Mouse (Mus musculus) midbrain, postnatal 0 days (tissue): Measurements from ENCODE around the gene Wbp1. TPM values are rescaled to one million over a fixed set of nuclear protein-coding genes. Genes with fewer than 3 reads are reported as not detected.

Experiments
- ATAC-seq: fragments of 200-750 bp; cut with Nextera tagmentation; 2 replicates; pipeline ENCODE4 v1.8.0; 2017; ENCODE audit warnings: moderate number of reproducible peaks, mild to moderate bottlenecking, moderate TSS enrichment, moderate library complexity; ENCODE audit not compliant: low FRiP score
- DNase-seq: peaks from one replicate; pipeline ENCODE4 v3.0.0-alpha.2; 2015; ENCODE audit warnings: low spot score
- H3K27ac ChIP-seq: fragments of 300-500 bp; sonication (generic); 2 replicates; pipeline ENCODE4 v1.5.1; 2014; ENCODE audit warnings: low read depth, mild to moderate bottlenecking, low read length, mixed read lengths
- H3K27me3 ChIP-seq: fragments of 300-500 bp; sonication (generic); 2 replicates; pipeline ENCODE4 v1.6.1; 2014; ENCODE audit warnings: low read length, control low read depth, mixed read lengths; ENCODE audit not compliant: insufficient read depth
- H3K36me3 ChIP-seq: fragments of 300-500 bp; sonication (generic); 2 replicates; pipeline ENCODE4 v1.6.1; 2014; ENCODE audit warnings: low read length, control low read depth, mixed read lengths; ENCODE audit not compliant: insufficient read depth
- H3K4me1 ChIP-seq: fragments of 300-500 bp; sonication (generic); 2 replicates; pipeline ENCODE4 v1.6.1; 2014; ENCODE audit warnings: mild to moderate bottlenecking, control low read depth, antibody characterized with exemption, low read length, mixed read lengths; ENCODE audit not compliant: insufficient read depth
- H3K4me2 ChIP-seq: fragments of 300-500 bp; sonication (generic); 2 replicates; pipeline ENCODE4 v1.6.1; 2014; ENCODE audit warnings: low read depth, mild to moderate bottlenecking, low read length, mixed read lengths; ENCODE audit not compliant: poor library complexity, severe bottlenecking
- H3K4me3 ChIP-seq: fragments of 300-500 bp; sonication (generic); 2 replicates; pipeline ENCODE4 v1.5.1; 2014; ENCODE audit warnings: low read depth, mild to moderate bottlenecking, low read length, moderate library complexity
- H3K9ac ChIP-seq: fragments of 300-500 bp; sonication (generic); replicated peaks from 2 replicates; pipeline ENCODE4 v1.6.1; 2014; ENCODE audit warnings: mild to moderate bottlenecking, low read length, moderate library complexity, mixed read lengths; ENCODE audit not compliant: poor library complexity, severe bottlenecking
- H3K9me3 ChIP-seq: fragments of 300-500 bp; sonication (generic); 2 replicates; pipeline ENCODE4 v1.6.1; 2016; ENCODE audit warnings: low read length, control low read depth
- CTCF ChIP-seq: IDR thresholded peaks from 2 replicates; pipeline ENCODE4 v1.5.1; 2016; ENCODE audit warnings: antibody characterized with exemption, mild to moderate bottlenecking
- WGBS: fragments of 180-500 bp; shearing (Covaris S2); extraction: QIAGEN DNeasy Blood & Tissue Kit; methylation state at CpG from one replicate; pipeline ENCODE4 v1.1.7; 2014; 5-methylcytosine and 5-hydroxymethylcytosine counted together
- polyA plus RNA-seq: library from polyadenylated mRNA; unstranded; fragments of >200 nt; fragmentation: Nextera tagmentation; extraction: Ambion mirVana; gene quantifications from 2 replicates; pipeline ENCODE4 v1.2.1, GENCODE M21; 2015
- total RNA-seq: library from RNA; depleted of rRNA; stranded (reverse); fragments of >200 nt; gene quantifications from 2 replicates; pipeline ENCODE4 v1.2.3, GENCODE M21; 2014

Gene Wbp1
- total and polyA plus RNA-seq, 2 experiments from 2014 or later = 85.3 to 199 TPM

GRCm38 (mm10) chr6:83080210-83080609 lies 41.1 kb downstream of the Wbp1 start:
- no peak for TF ChIP-seq CTCF
- Histone ChIP-seq H3K4me1 (peaks cover 11% of the 10 kb centered on the region; the same call in 1 of the 2 replicates), H3K27ac (no peak overlapping the region), H3K4me2 (no peak overlapping the region), H3K27me3 (peaks cover 30% of the 10 kb centered on the region), H3K4me3 (no peak overlapping the region), H3K36me3 (0 out of 2 replicates have a peak, but pooled peaks cover 2% of the 10 kb centered on the region), H3K9me3 (no peaks in the 10 kb centered on the region), H3K9ac (no peak overlapping the region)
- DNase-seq (no peak), ATAC-seq (no peak)
- WGBS = 96% methylated on average over 5 of the region's 5 CpGs

- peaks cover 29% of the 10 kb centered on the region for H3K27me3 ChIP-seq
- H3K9ac ChIP-seq = peak overlapping the region; percentile 63
- peaks cover 11% of the 10 kb centered on the region; the same call in 1 of the 2 replicates for H3K4me1 ChIP-seq
- peak overlapping the region; percentile 92 for H3K27ac ChIP-seq
- peak overlapping the region; percentile 73 for H3K4me3 ChIP-seq
- DNase-seq (peak; percentile 96), ATAC-seq (peak; percentile 94)
- no peaks in the 10 kb centered on the region for H3K9me3 ChIP-seq
- peak overlapping the region; percentile 89 for H3K4me2 ChIP-seq
- under 1% methylated on average over 46 of the region's 46 CpGs for WGBS
- TF ChIP-seq CTCF = peak; percentile 73
- 0 out of 2 replicates have a peak, but pooled peaks cover 2% of the 10 kb centered on the region for H3K36me3 ChIP-seq
Observed at GRCm38 (mm10) chr6:83078324-83078858, 43.0 kb downstream of the Wbp1 start.

- Histone ChIP-seq H3K36me3 (0 out of 2 replicates have a peak, but pooled peaks cover 2% of the 10 kb centered on the region), H3K4me3 (peak within 1 kb of the TSS; percentile 73), H3K27me3 (peaks cover 29% of the 10 kb centered on the region), H3K9ac (peak within 1 kb of the TSS; percentile 80), H3K27ac (peak within 1 kb of the TSS; percentile 92), H3K4me2 (peak within 1 kb of the TSS; percentile 89), H3K9me3 (no peaks in the 10 kb centered on the region), H3K4me1 (peaks cover 11% of the 10 kb centered on the region; the same call in 1 of the 2 replicates)
- no peak for TF ChIP-seq CTCF
- DNase-seq = peak; percentile 99
- peak; percentile 67 for ATAC-seq
- WGBS = under 1% methylated on average over 54 of the region's 54 CpGs
Observed at GRCm38 (mm10) chr6:83077630-83078323, 43.6 kb downstream of the Wbp1 start, which contains the start of gene Pcgf1. Gene Pcgf1, plus strand, starts transcription at chr6:83077869.

- Histone ChIP-seq H3K36me3 (no peaks in the 10 kb centered on the region), H3K4me2 (no peak overlapping the region), H3K9me3 (no peaks in the 10 kb centered on the region), H3K27me3 (peaks cover 50% of the 10 kb centered on the region), H3K4me1 (peaks cover 11% of the 10 kb centered on the region), H3K27ac (no peak overlapping the region), H3K9ac (no peak overlapping the region), H3K4me3 (no peak overlapping the region)
- TF ChIP-seq CTCF = peak; percentile 34; the same call in 1 of the 2 replicates
- 14% methylated on average over 2 of the region's 2 CpGs for WGBS
- ATAC-seq (no peak), DNase-seq (no peak)
Observed at GRCm38 (mm10) chr6:83074979-83075378, 46.4 kb downstream of the Wbp1 start.

GRCm38 (mm10) chr6:83071220-83071619 lies 50.1 kb downstream of the Wbp1 start:
- no peak overlapping the region for H3K9ac ChIP-seq
- H3K4me1 ChIP-seq = peaks cover 3% of the 10 kb centered on the region; the same call in 1 of the 2 replicates
- 0% methylated on average over 24 of the region's 24 CpGs for WGBS
- no peak overlapping the region for H3K27ac ChIP-seq
- H3K27me3 ChIP-seq = peaks cover 80% of the 10 kb centered on the region
- no peaks in the 10 kb centered on the region for H3K36me3 ChIP-seq
- no peaks in the 10 kb centered on the region for H3K9me3 ChIP-seq
- no peak for DNase-seq
- no peak for TF ChIP-seq CTCF
- ATAC-seq = 0 out of 2 replicates have a peak, but pooled peaks have one; percentile 8
- no peak overlapping the region for H3K4me3 ChIP-seq
- no peak overlapping the region for H3K4me2 ChIP-seq
